Mouse (Mus musculus) liver, postnatal 0 days (tissue): ENCODE measurements around the gene Gdf7.

Experiments used
- CTCF ChIP-seq: sonication (generic); IDR thresholded peaks from 2 replicates; pipeline ENCODE4 v1.5.1; 2016; ENCODE audit warnings: antibody characterized with exemption, low read depth
- EP300 ChIP-seq: IDR thresholded peaks from 2 replicates; pipeline ENCODE4 v1.6.1; 2016; ENCODE audit warnings: antibody characterized with exemption, low read depth, mild to moderate bottlenecking

- TF ChIP-seq CTCF, result no peak
- no peak for TF ChIP-seq EP300
Observed at GRCm38 (mm10) chr12:8335503-8335902, 33.7 kb upstream of the Gdf7 start.
